In the genomic region with DNA sequence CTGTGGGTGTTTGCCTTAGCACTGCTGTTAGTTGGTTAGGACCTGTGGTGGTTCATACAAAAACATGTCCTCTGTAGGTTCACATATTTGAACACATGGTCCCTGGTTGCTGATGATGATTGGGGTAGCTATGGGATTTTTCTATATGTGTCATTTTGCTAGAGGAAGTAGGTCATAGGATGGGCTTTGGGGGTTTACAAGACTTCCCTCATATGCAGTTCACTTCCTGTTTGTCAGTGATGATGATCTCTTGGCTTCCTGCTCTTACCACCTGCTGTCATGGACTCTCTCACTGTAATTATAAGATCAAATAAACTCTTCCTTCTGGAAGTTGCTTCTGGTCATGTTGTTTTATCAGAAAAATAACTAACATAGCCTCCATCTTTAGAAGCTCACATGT, we compare ENCODE assay signal across 22 mouse cellular contexts. TPM values are rescaled to one million over a fixed set of nuclear protein-coding genes. Genes with fewer than 3 reads are reported as not detected.
"Had no signal": no experiment of that assay in that cellular context is flagged by ENCODE, and none has a peak within 500 bp of the region (broad histone marks: within the 10 kb centered on the region; RNA-seq: fewer than 3 reads in every experiment).

No protein-coding gene starts in this region.

- H3K9me3 ChIP-seq: liver, embryonic 12.5 days; midbrain, embryonic 10.5 days; midbrain, embryonic 12.5 days; midbrain, embryonic 15.5 days; neural tube, embryonic 13.5 days; neural tube, embryonic 15.5 days; stomach, embryonic 15.5 days had no signal

- H3K9ac ChIP-seq: liver, embryonic 12.5 days; liver, embryonic 14.5 days; lung, embryonic 14.5 days; midbrain, embryonic 12.5 days; midbrain, embryonic 15.5 days; neural tube, embryonic 13.5 days; neural tube, embryonic 15.5 days; stomach, embryonic 15.5 days had no signal

- H3K27me3 ChIP-seq: liver, embryonic 12.5 days; midbrain, embryonic 12.5 days; midbrain, embryonic 15.5 days; neural tube, embryonic 13.5 days; neural tube, embryonic 15.5 days; stomach, embryonic 15.5 days had no signal

- H3K4me1 ChIP-seq: liver, embryonic 12.5 days; midbrain, embryonic 10.5 days; midbrain, embryonic 12.5 days; midbrain, embryonic 15.5 days; neural tube, embryonic 13.5 days; neural tube, embryonic 15.5 days; stomach, embryonic 15.5 days had no signal

- ATAC-seq: liver, embryonic 12.5 days; midbrain, embryonic 15.5 days had no signal

- H3K4me3 ChIP-seq: liver, embryonic 12.5 days; midbrain, embryonic 10.5 days; midbrain, embryonic 12.5 days; midbrain, embryonic 15.5 days; myocyte; neural tube, embryonic 13.5 days; neural tube, embryonic 15.5 days; stomach, embryonic 15.5 days had no signal

- H3K27ac ChIP-seq: liver, embryonic 12.5 days; liver, embryonic 14.5 days; midbrain, embryonic 10.5 days; midbrain, embryonic 12.5 days; midbrain, embryonic 15.5 days; neural tube, embryonic 13.5 days; neural tube, embryonic 15.5 days; stomach, embryonic 15.5 days; stomach, postnatal 0 days had no signal

- H3K36me3 ChIP-seq: liver, embryonic 12.5 days; midbrain, embryonic 10.5 days; midbrain, embryonic 12.5 days; midbrain, embryonic 15.5 days; neural tube, embryonic 13.5 days; neural tube, embryonic 15.5 days; stomach, embryonic 15.5 days had no signal

- H3K4me2 ChIP-seq: liver, embryonic 12.5 days; lung, embryonic 14.5 days; midbrain, embryonic 12.5 days; midbrain, embryonic 15.5 days; neural tube, embryonic 13.5 days; neural tube, embryonic 15.5 days; stomach, embryonic 15.5 days had no signal

- DNase-seq: lung, adult 18-20 months; lung, embryonic 14.5 days; lung, postnatal 10 days; lung, postnatal 4 days; retina, postnatal 1 day; right cerebral cortex, adult 18-20 months; right cerebral cortex, postnatal 25 days; right cerebral cortex, postnatal 4 days; spleen, adult 18-20 months; thymus, adult 18-20 months; thymus, postnatal 14 days; thymus, postnatal 36 days had no signal

RNA-seq across cellular contexts. Expression of gene Myct1, which starts 34.8 kb away (rescaled TPM):
- polyA plus RNA-seq: myocyte had no signal
